Mouse (Mus musculus) megakaryocyte, embryonic 14.5 days (primary cell): ENCODE data around the gene Actbl2.

Source experiments
- FLI1 ChIP-seq: IDR thresholded peaks from 2 replicates; pipeline ENCODE4 v1.6.1; 2012; ENCODE audit warnings: low read length, inconsistent platforms, mixed read lengths
- GATA1 ChIP-seq: IDR thresholded peaks from 3 replicates; pipeline ENCODE4 v1.6.1; 2012; ENCODE audit warnings: mixed read lengths, low read length, inconsistent platforms, borderline replicate concordance

DNA sequence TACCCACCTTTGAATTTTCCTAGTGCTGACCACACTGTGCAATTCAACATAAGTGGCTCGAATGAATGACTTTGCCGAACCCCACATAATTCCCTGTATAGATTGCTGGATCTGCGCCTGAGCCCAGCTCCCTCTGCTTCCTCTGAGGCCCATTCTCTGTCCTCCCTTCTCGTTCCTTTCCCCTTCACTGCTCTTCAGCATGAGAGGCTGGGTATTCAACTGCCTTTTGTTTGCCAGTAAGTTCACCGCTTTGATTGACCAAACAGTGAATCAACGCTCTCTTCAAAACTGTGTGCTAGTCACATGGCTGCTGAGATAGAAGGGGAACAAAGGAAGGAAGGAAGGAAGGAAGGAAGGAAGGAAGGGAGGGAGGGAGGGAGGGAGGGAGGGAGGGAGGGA, 4.3 kb downstream of the Actbl2 start:
- TF ChIP-seq GATA1, result no peak
- TF ChIP-seq FLI1, result no peak
